Mouse (Mus musculus): ENCODE results near the gene Gm10378. TPM values are rescaled to one million over a fixed set of nuclear protein-coding genes. Genes with fewer than 3 reads are reported as not detected.
"Not testable (repeated sequence)": the region's sequence is repeated elsewhere in the genome, so short reads cannot be mapped to it uniquely, and the experiment has no call there.

Gm10378 gene
- not detected in 2 replicates for polyA plus RNA-seq (2015; fragmentation: Nextera tagmentation; extraction: Ambion mirVana)

DNA sequence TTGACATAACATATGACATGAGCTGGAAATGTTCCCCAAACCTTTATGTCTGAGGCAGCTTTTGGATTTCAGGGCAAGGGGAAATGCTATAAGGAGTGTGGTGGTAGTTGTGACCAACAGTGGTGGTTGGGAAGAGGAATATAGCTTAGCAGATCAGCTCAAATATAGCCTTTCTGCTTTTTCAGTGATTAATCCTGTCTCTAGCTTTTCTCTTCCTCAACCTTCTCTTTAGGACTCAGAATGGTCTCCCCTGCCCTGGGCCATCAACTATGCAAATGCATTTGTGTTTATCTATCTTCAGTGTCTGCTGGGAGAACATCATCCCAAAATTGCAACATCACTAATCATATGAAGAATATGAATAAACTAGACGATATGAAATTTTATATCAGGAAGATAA, at the start of gene Gm10378:
TSS of gene Gm10378 (plus strand) at position 301 of the 400 bp plus-strand sequence.
- not testable (repeated sequence) for H3K4me2 ChIP-seq (ENCODE audit: low read depth, low read length); H3K4me1 ChIP-seq (ENCODE audit: control insufficient read depth, low read depth, low read length); H3K27ac ChIP-seq (ENCODE audit: low read length); H3K9me3 ChIP-seq (replicated peaks; ENCODE audit: control insufficient read depth, low read length); H3K27me3 ChIP-seq (ENCODE audit: control insufficient read depth, insufficient read depth, low read depth, low read length); H3K36me3 ChIP-seq (ENCODE audit: control insufficient read depth, insufficient read depth); H3K9ac ChIP-seq (ENCODE audit: low read depth, low read length); H3K4me3 ChIP-seq (ENCODE audit: low read depth, low read length); ATAC-seq (ENCODE audit: low read depth)
- no CpG with 5 or more reads among the region's 1 CpGs for WGBS (ENCODE audit: insufficient replicate concordance)

DNA sequence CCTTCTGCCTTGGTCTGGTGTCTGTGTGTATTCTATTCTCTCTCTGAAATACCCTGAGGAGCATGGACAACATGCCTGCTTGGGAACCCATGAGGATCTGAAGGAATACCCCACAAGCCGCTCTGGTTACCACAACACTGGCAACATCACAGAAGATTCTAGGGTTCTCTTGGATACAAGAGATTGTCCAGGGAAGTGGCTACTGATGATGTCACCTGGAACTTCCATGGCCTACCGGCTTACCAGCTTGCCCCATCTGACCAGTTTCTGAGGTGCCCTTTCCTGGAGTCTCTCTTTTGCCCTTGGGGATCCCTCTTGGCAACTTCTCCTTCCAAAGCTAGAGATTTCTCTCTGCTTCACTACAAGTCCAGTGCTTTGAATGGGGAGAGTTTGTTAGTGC, 13.9 kb upstream of the Gm10378 start, which contains the start of gene Gm3633:
TSS of gene Gm3633 (minus strand) at position 101 of the 400 bp plus-strand sequence.
- not testable (repeated sequence) for H3K9ac ChIP-seq (ENCODE audit: low read depth, low read length); H3K27me3 ChIP-seq (ENCODE audit: control insufficient read depth, insufficient read depth, low read depth, low read length); ATAC-seq (ENCODE audit: low read depth); H3K4me3 ChIP-seq (ENCODE audit: low read depth, low read length); H3K36me3 ChIP-seq (ENCODE audit: control insufficient read depth, insufficient read depth); H3K27ac ChIP-seq (ENCODE audit: low read length); H3K9me3 ChIP-seq (replicated peaks; ENCODE audit: control insufficient read depth, low read length); H3K4me2 ChIP-seq (ENCODE audit: low read depth, low read length); H3K4me1 ChIP-seq (ENCODE audit: control insufficient read depth, low read depth, low read length)
- no CpG with 5 or more reads among the region's 2 CpGs for WGBS (ENCODE audit: insufficient replicate concordance)

Small RNA genes within 50 kb of the gene (microRNA-seq; reads per million reads assigned to microRNA genes)
- not detected for gene Gm23620
- gene Gm25228: not detected

Other genes with a start within 250 kb of the Gm10378 start
- not detected in 2 replicates for gene Gm8005, start 216.3 kb upstream of the Gm10378 start, polyA plus RNA-seq (2015; fragmentation: Nextera tagmentation; extraction: Ambion mirVana)
- gene Gm8011, start 192.1 kb upstream of the Gm10378 start, polyA plus RNA-seq (2015; fragmentation: Nextera tagmentation; extraction: Ambion mirVana): not detected in 2 replicates
- gene Gm8020, start 153.6 kb upstream of the Gm10378 start, polyA plus RNA-seq (2015; fragmentation: Nextera tagmentation; extraction: Ambion mirVana): not detected in 2 replicates
- gene Gm8024, start 131.7 kb upstream of the Gm10378 start, polyA plus RNA-seq (2015; fragmentation: Nextera tagmentation; extraction: Ambion mirVana): not detected in 2 replicates
- not detected in 2 replicates for gene Gm17124, start 56.1 kb upstream of the Gm10378 start, polyA plus RNA-seq (2015; fragmentation: Nextera tagmentation; extraction: Ambion mirVana)
- gene Gm3633, start 14.0 kb upstream of the Gm10378 start, polyA plus RNA-seq (2015; fragmentation: Nextera tagmentation; extraction: Ambion mirVana): not detected in 2 replicates
- gene Gm3015, start 112.9 kb downstream of the Gm10378 start, polyA plus RNA-seq (2015; fragmentation: Nextera tagmentation; extraction: Ambion mirVana): not detected in 2 replicates
- gene Gm10377, start 142.0 kb downstream of the Gm10378 start, polyA plus RNA-seq (2015; fragmentation: Nextera tagmentation; extraction: Ambion mirVana): not detected in 2 replicates
- not detected in 2 replicates for gene Gm21977, start 197.5 kb downstream of the Gm10378 start, polyA plus RNA-seq (2015; fragmentation: Nextera tagmentation; extraction: Ambion mirVana)